Mouse (Mus musculus) ES-E14 (cell line): ENCODE measurements around the gene Gm17720.

Source experiments
- CHD2 ChIP-seq: IDR thresholded peaks from 2 replicates; pipeline ENCODE4 v1.6.1; 2014; ENCODE audit warnings: mild to moderate bottlenecking, low read depth, low read length, inconsistent platforms
- HCFC1 ChIP-seq: IDR thresholded peaks from 2 replicates; pipeline ENCODE4 v1.6.1; 2012; ENCODE audit warnings: low read length, inconsistent platforms, borderline replicate concordance; ENCODE audit not compliant: insufficient read depth
- MAFK ChIP-seq: IDR thresholded peaks from 2 replicates; pipeline ENCODE4 v1.6.1; 2014; ENCODE audit warnings: mild to moderate bottlenecking, low read depth, low read length, inconsistent platforms; ENCODE audit not compliant: insufficient read depth
- ZC3H11A ChIP-seq: IDR thresholded peaks from 2 replicates; pipeline ENCODE4 v1.6.1; 2012; ENCODE audit warnings: low read depth, mild to moderate bottlenecking, inconsistent platforms, low read length, borderline replicate concordance
- ZNF384 ChIP-seq: IDR thresholded peaks from 2 replicates; pipeline ENCODE4 v1.6.1; 2012; ENCODE audit warnings: low read depth, low read length, inconsistent platforms

GRCm38 (mm10) chr8:110079282-110080221, 23.0 kb downstream of the Gm17720 start, which contains the start of gene Zfp612:
- no peak for TF ChIP-seq CHD2
- TF ChIP-seq ZC3H11A, result no peak
- TF ChIP-seq MAFK, result no peak
- no peak for TF ChIP-seq HCFC1
- no peak for TF ChIP-seq ZNF384
